Mouse (Mus musculus) liver, embryonic 12.5 days (tissue): ENCODE measurements at regions not wholly inside any gene's neighbourhood (a gene's known extent, or its start where the extent isn't known, plus 50 kb on each side); places are given as distances from the start of the nearest gene placed in this dataset.

ENCODE experiments used
- ATAC-seq: fragments of 200-750 bp; cut with Nextera tagmentation; 2 replicates; pipeline ENCODE4 v1.8.0; 2017; ENCODE audit warnings: moderate number of reproducible peaks, mild to moderate bottlenecking, moderate library complexity
- H3K27ac ChIP-seq: fragments of 300-500 bp; sonication (generic); 2 replicates; pipeline ENCODE4 v1.5.1; 2016; ENCODE audit warnings: mild to moderate bottlenecking
- H3K27me3 ChIP-seq: fragments of 300-500 bp; sonication (generic); replicated peaks from 2 replicates; pipeline ENCODE4 v1.6.1; 2016; ENCODE audit warnings: mild to moderate bottlenecking, moderate library complexity
- H3K36me3 ChIP-seq: fragments of 300-500 bp; sonication (generic); 2 replicates; pipeline ENCODE4 v1.6.1; 2016; ENCODE audit warnings: mild to moderate bottlenecking, moderate library complexity
- H3K4me1 ChIP-seq: fragments of 300-500 bp; sonication (generic); 2 replicates; pipeline ENCODE4 v1.6.1; 2016
- H3K4me2 ChIP-seq: fragments of 300-500 bp; sonication (generic); 2 replicates; pipeline ENCODE4 v1.6.1; 2016; ENCODE audit warnings: mild to moderate bottlenecking, moderate library complexity
- H3K4me3 ChIP-seq: fragments of 300-500 bp; sonication (generic); 2 replicates; pipeline ENCODE4 v1.5.1; 2016; ENCODE audit warnings: mild to moderate bottlenecking, moderate library complexity
- H3K9ac ChIP-seq: fragments of 300-500 bp; sonication (generic); 2 replicates; pipeline ENCODE4 v1.6.1; 2016; ENCODE audit warnings: mild to moderate bottlenecking, moderate library complexity
- H3K9me3 ChIP-seq: fragments of 300-500 bp; sonication (generic); replicated peaks from 2 replicates; pipeline ENCODE4 v1.6.1; 2016; ENCODE audit warnings: mild to moderate bottlenecking, moderate library complexity
- WGBS: fragments of 180-500 bp; shearing (Covaris S2); methylation state at CpG from one replicate; pipeline ENCODE4 v1.1.7; 2016; ENCODE audit not compliant: insufficient replicate concordance; 5-methylcytosine and 5-hydroxymethylcytosine counted together

DNA sequence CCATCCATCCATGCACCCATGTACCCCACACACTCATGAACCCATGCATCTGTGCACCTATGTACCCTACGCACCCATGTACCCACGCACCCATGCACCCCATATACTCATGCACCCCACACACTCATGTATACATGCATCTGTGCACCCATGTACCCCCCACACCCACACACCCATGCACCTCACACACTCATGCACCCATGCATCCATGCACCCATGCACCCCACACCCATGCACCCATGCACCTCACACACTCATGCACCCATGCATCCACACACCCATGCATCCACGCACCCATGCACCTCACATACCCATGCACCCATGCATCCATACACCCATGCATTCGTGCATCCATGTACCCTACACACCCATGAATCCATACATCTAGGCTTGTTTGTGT lies 63.6 kb downstream of the 4930564D02Rik start:
- Histone ChIP-seq H3K4me1 (no peaks in the 10 kb centered on the region), H3K27me3 (no peaks in the 10 kb centered on the region), H3K36me3 (no peaks in the 10 kb centered on the region), H3K9ac (no peak overlapping the region), H3K9me3 (0 out of 2 replicates have a peak, but pooled peaks cover 2% of the 10 kb centered on the region), H3K27ac (no peak overlapping the region), H3K4me2 (no peak overlapping the region), H3K4me3 (no peak overlapping the region)
- ATAC-seq, result no peak
- WGBS, result 69% methylated on average over 4 of the region's 4 CpGs

- Histone ChIP-seq H3K9me3 (0 out of 2 replicates have a peak, but pooled peaks cover 2% of the 10 kb centered on the region), H3K27ac (no peak overlapping the region), H3K4me3 (no peak overlapping the region), H3K9ac (no peak overlapping the region), H3K4me2 (no peak overlapping the region), H3K36me3 (no peaks in the 10 kb centered on the region), H3K4me1 (no peaks in the 10 kb centered on the region), H3K27me3 (no peaks in the 10 kb centered on the region)
- no peak for ATAC-seq
- WGBS, result 72% methylated on average over 6 of the region's 6 CpGs
Observed at GRCm38 (mm10) chr3:105131053-105131452, 64.4 kb downstream of the 4930564D02Rik start.

DNA sequence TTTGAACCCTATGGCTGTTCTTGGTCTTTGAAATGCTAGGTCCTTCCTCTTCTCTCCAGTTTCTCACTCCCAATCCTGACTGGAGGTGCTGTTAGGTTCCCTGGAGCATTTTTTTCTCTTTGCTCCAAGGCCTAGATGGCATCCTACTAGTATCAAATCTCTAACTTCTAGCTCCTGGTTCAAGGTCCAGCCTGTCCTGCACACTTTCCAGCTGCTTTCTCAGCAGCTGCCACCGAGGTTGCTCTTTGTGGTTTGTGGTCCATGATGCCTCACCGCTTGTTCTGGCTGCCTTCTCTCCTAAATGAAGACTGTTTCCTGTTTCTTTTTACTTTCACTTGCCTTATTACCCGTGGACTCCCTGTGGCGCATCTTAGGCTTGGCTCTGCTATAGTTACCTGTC lies 66.4 kb downstream of the 4930564D02Rik start:
- H3K27ac ChIP-seq, result no peak overlapping the region
- ATAC-seq, result no peak
- WGBS, result 18% methylated on average over 4 of the region's 4 CpGs
- H3K36me3 ChIP-seq, result no peaks in the 10 kb centered on the region
- H3K4me1 ChIP-seq, result no peaks in the 10 kb centered on the region
- H3K9me3 ChIP-seq, result 0 out of 2 replicates have a peak, but pooled peaks cover 2% of the 10 kb centered on the region
- no peak overlapping the region for H3K4me3 ChIP-seq
- no peak overlapping the region for H3K4me2 ChIP-seq
- H3K9ac ChIP-seq, result no peak overlapping the region
- H3K27me3 ChIP-seq, result no peaks in the 10 kb centered on the region

- no peak for ATAC-seq
Observed at GRCm38 (mm10) chr3:105141170-105141971, 74.7 kb downstream of the 4930564D02Rik start.

GRCm38 (mm10) chr3:105142631-105143030 lies 76.0 kb downstream of the 4930564D02Rik start:
- no peaks in the 10 kb centered on the region for H3K36me3 ChIP-seq
- no peak overlapping the region for H3K9ac ChIP-seq
- no peak overlapping the region for H3K4me2 ChIP-seq
- H3K27ac ChIP-seq, result no peak overlapping the region
- no peaks in the 10 kb centered on the region for H3K4me1 ChIP-seq
- no peaks in the 10 kb centered on the region for H3K27me3 ChIP-seq
- H3K9me3 ChIP-seq, result no peaks in the 10 kb centered on the region
- no peak for ATAC-seq
- no peak overlapping the region for H3K4me3 ChIP-seq

More at GRCm38 (mm10) chr3:105141170-105141971, 74.7 kb downstream of the 4930564D02Rik start:
- Histone ChIP-seq H3K27me3 (no peaks in the 10 kb centered on the region), H3K9me3 (no peaks in the 10 kb centered on the region), H3K4me2 (no peak overlapping the region), H3K36me3 (no peaks in the 10 kb centered on the region), H3K27ac (no peak overlapping the region), H3K4me1 (no peaks in the 10 kb centered on the region), H3K9ac (no peak overlapping the region), H3K4me3 (no peak overlapping the region)
- WGBS, result 70% methylated on average over 14 of the region's 14 CpGs

- no peak overlapping the region for H3K4me3 ChIP-seq
- H3K9ac ChIP-seq, result no peak overlapping the region
- no peaks in the 10 kb centered on the region for H3K36me3 ChIP-seq
- 0 out of 2 replicates have a peak, but pooled peaks cover 7% of the 10 kb centered on the region for H3K4me1 ChIP-seq
- WGBS, result 19% methylated on average over 11 of the region's 11 CpGs
- H3K27ac ChIP-seq, result no peak overlapping the region
- no peak overlapping the region for H3K4me2 ChIP-seq
- no peaks in the 10 kb centered on the region for H3K9me3 ChIP-seq
- no peak for ATAC-seq
- 0 out of 2 replicates have a peak, but pooled peaks cover 4% of the 10 kb centered on the region for H3K27me3 ChIP-seq
Observed at GRCm38 (mm10) chr3:105151475-105152157, 85.0 kb downstream of the 4930564D02Rik start.

DNA sequence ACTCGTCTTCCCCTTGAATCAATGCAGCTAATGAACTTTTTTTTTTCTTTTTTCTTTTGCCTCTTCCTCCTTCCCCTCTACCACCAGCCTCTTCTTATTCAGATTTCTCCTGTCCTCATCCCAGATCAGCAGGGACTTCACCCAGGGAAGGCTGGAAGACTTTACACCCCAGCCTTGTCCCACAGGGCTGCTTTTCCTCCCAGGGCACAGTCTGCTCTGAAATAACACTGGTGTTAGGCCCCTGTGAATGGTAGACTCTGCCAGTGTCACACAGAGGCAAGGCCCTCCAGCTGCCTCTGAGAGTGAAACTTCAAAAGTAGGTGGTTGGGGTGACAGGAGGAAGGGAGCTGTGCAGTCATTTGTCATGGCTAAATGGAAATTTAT lies 85.5 kb downstream of the 4930564D02Rik start:
- no peak overlapping the region for H3K4me2 ChIP-seq

GRCm38 (mm10) chr3:105158376-105158775 lies 91.7 kb downstream of the 4930564D02Rik start:
- 0 out of 2 replicates have a peak, but pooled peaks cover 4% of the 10 kb centered on the region for H3K27me3 ChIP-seq
- H3K4me2 ChIP-seq, result no peak overlapping the region
- H3K27ac ChIP-seq, result no peak overlapping the region
- 33% methylated on average over 2 of the region's 2 CpGs for WGBS
- no peak overlapping the region for H3K9ac ChIP-seq
- no peak overlapping the region for H3K4me3 ChIP-seq
- H3K36me3 ChIP-seq, result no peaks in the 10 kb centered on the region
- ATAC-seq, result no peak
- no peaks in the 10 kb centered on the region for H3K9me3 ChIP-seq
- H3K4me1 ChIP-seq, result no peaks in the 10 kb centered on the region

More for the DNA sequence above, 85.5 kb downstream of the 4930564D02Rik start:
- 0 out of 2 replicates have a peak, but pooled peaks cover 4% of the 10 kb centered on the region for H3K27me3 ChIP-seq
- no peak overlapping the region for H3K4me3 ChIP-seq
- WGBS, result 18% methylated on average over 1 of the region's 1 CpGs
- H3K27ac ChIP-seq, result no peak overlapping the region
- no peaks in the 10 kb centered on the region for H3K9me3 ChIP-seq
- 0 out of 2 replicates have a peak, but pooled peaks cover 7% of the 10 kb centered on the region for H3K4me1 ChIP-seq
- no peak for ATAC-seq
- no peaks in the 10 kb centered on the region for H3K36me3 ChIP-seq
- H3K9ac ChIP-seq, result no peak overlapping the region

- ATAC-seq, result no peak
- H3K27me3 ChIP-seq, result no peaks in the 10 kb centered on the region
- no peak overlapping the region for H3K4me3 ChIP-seq
- no peak overlapping the region for H3K9ac ChIP-seq
- no peaks in the 10 kb centered on the region; the same call in 1 of the 2 replicates for H3K9me3 ChIP-seq
- no peaks in the 10 kb centered on the region for H3K4me1 ChIP-seq
- H3K36me3 ChIP-seq, result no peaks in the 10 kb centered on the region
- H3K4me2 ChIP-seq, result no peak overlapping the region
- H3K27ac ChIP-seq, result no peak overlapping the region
- WGBS, result 37% methylated on average over 2 of the region's 2 CpGs
Observed at GRCm38 (mm10) chr3:105165355-105165754, 98.7 kb downstream of the 4930564D02Rik start.

DNA sequence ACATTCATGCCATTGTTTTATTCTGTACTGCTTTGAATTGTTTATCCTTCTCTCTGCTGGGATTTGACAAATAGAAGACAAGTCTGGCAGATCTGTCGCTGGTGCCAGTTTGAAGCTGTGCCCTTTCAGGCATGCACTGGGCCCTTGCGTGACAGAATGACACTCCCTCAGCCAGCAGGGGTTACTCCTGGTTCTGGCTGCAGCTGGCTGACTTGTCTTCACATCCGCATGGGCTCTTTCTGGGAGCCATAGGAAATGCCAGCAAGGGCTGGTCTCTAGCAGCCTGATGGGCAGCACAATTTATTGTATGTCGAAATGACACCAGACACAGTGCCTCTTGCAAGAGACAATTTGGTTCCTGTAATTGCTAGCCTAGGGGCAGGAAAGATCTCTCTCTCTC lies 102.5 kb downstream of the 4930564D02Rik start:
- H3K9me3 ChIP-seq, result no peaks in the 10 kb centered on the region; the same call in 1 of the 2 replicates
- H3K4me3 ChIP-seq, result no peak overlapping the region
- H3K27me3 ChIP-seq, result no peaks in the 10 kb centered on the region
- no peaks in the 10 kb centered on the region for H3K4me1 ChIP-seq
- H3K4me2 ChIP-seq, result no peak overlapping the region
- no peaks in the 10 kb centered on the region for H3K36me3 ChIP-seq
- no peak for ATAC-seq
- no peak overlapping the region for H3K9ac ChIP-seq
- no peak overlapping the region for H3K27ac ChIP-seq
- WGBS, result 48% methylated on average over 4 of the region's 4 CpGs

DNA sequence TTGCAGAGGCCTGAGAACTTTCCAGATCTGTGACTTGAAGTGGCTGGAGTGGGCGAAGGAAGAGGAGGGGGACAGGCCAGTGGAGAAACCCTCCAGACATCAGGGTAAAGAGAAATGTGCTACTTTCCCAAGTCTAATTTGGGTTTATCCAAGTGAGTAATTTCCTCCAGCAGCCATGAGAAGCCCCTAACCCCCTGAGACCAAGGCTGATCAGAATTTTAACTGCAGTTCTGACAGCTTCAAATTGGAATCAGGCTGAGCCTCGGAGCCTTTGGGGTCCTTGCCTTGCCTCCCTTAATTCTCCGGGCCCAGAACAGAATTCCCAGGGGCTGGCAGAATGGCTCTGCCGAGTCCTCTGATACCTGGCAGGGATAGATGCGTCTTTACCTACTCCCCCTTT lies 104.9 kb downstream of the 4930564D02Rik start:
- Histone ChIP-seq H3K27me3 (no peaks in the 10 kb centered on the region), H3K9me3 (no peaks in the 10 kb centered on the region; the same call in 1 of the 2 replicates), H3K4me1 (no peaks in the 10 kb centered on the region), H3K27ac (no peak overlapping the region), H3K4me3 (no peak overlapping the region), H3K9ac (no peak overlapping the region), H3K4me2 (no peak overlapping the region), H3K36me3 (no peaks in the 10 kb centered on the region)
- 66% methylated on average over 5 of the region's 5 CpGs for WGBS
- ATAC-seq, result no peak

GRCm38 (mm10) chr3:105172054-105172453 lies 105.4 kb downstream of the 4930564D02Rik start:
- H3K9me3 ChIP-seq, result no peaks in the 10 kb centered on the region; the same call in 1 of the 2 replicates
- no peaks in the 10 kb centered on the region for H3K4me1 ChIP-seq
- H3K4me2 ChIP-seq, result no peak overlapping the region
- ATAC-seq, result no peak
- no peak overlapping the region for H3K27ac ChIP-seq
- no peak overlapping the region for H3K4me3 ChIP-seq
- WGBS, result 72% methylated on average over 1 of the region's 1 CpGs
- no peaks in the 10 kb centered on the region for H3K36me3 ChIP-seq
- no peaks in the 10 kb centered on the region for H3K27me3 ChIP-seq
- no peak overlapping the region for H3K9ac ChIP-seq
